Mouse (Mus musculus) neural tube, embryonic 12.5 days (tissue): Measurements from ENCODE around the gene Slc9a1. TPM values are rescaled to one million over a fixed set of nuclear protein-coding genes. Genes with fewer than 3 reads are reported as not detected.

Experiments
- ATAC-seq: fragments of 200-750 bp; cut with Nextera tagmentation; 2 replicates; pipeline ENCODE4 v1.8.0; 2017; ENCODE audit warnings: low read depth, mild to moderate bottlenecking, moderate TSS enrichment, moderate library complexity; ENCODE audit not compliant: low FRiP score
- H3K27ac ChIP-seq: fragments of 300-500 bp; sonication (generic); 2 replicates; pipeline ENCODE4 v1.5.1; 2016
- H3K27me3 ChIP-seq: fragments of 300-500 bp; sonication (generic); replicated peaks from 2 replicates; pipeline ENCODE4 v1.6.1; 2016; ENCODE audit warnings: mild to moderate bottlenecking
- H3K36me3 ChIP-seq: fragments of 300-500 bp; sonication (generic); 2 replicates; pipeline ENCODE4 v1.6.1; 2016; ENCODE audit warnings: mild to moderate bottlenecking
- H3K4me1 ChIP-seq: fragments of 300-500 bp; sonication (generic); 2 replicates; pipeline ENCODE4 v1.6.1; 2016
- H3K4me2 ChIP-seq: fragments of 300-500 bp; sonication (generic); replicated peaks from 2 replicates; pipeline ENCODE4 v1.6.1; 2016; ENCODE audit warnings: mild to moderate bottlenecking
- H3K4me3 ChIP-seq: fragments of 300-500 bp; sonication (generic); 2 replicates; pipeline ENCODE4 v1.5.1; 2016
- H3K9ac ChIP-seq: fragments of 300-500 bp; sonication (generic); 2 replicates; pipeline ENCODE4 v1.6.1; 2016; ENCODE audit warnings: mild to moderate bottlenecking
- H3K9me3 ChIP-seq: fragments of 300-500 bp; sonication (generic); 2 replicates; pipeline ENCODE4 v1.6.1; 2016; ENCODE audit warnings: mild to moderate bottlenecking
- WGBS: fragments of 180-500 bp; shearing (Covaris S2); methylation state at CpG from one replicate; pipeline ENCODE4 v1.1.7; 2016; 5-methylcytosine and 5-hydroxymethylcytosine counted together
- polyA plus RNA-seq: library from polyadenylated mRNA; unstranded; fragments of >200 nt; fragmentation: Nextera tagmentation; extraction: Ambion mirVana; gene quantifications from 2 replicates; pipeline ENCODE4 v1.2.1, GENCODE M21; 2016

Gene Slc9a1
- polyA plus RNA-seq, 1 experiment from 2014 or later: 9.0 TPM

GRCm38 (mm10) chr4:133432560-133433171 is 63.2 kb downstream of the Slc9a1 start:
- no peak overlapping the region for H3K4me3 ChIP-seq
- H3K9me3 ChIP-seq: no peaks in the 10 kb centered on the region
- peak; percentile 50; the same call in 1 of the 2 replicates for ATAC-seq
- no peak overlapping the region for H3K27ac ChIP-seq
- H3K4me2 ChIP-seq: peak overlapping the region; percentile 36
- H3K36me3 ChIP-seq: no peaks in the 10 kb centered on the region
- H3K4me1 ChIP-seq: 0 out of 2 replicates have a peak, but pooled peaks cover 6% of the 10 kb centered on the region
- 26% methylated on average over 17 of the region's 17 CpGs for WGBS
- no peak overlapping the region for H3K9ac ChIP-seq
- no peaks in the 10 kb centered on the region for H3K27me3 ChIP-seq

GRCm38 (mm10) chr4:133435921-133436320 is 66.4 kb downstream of the Slc9a1 start:
- WGBS: 93% methylated on average over 11 of the region's 11 CpGs

GRCm38 (mm10) chr4:133439460-133440376 is 70.2 kb downstream of the Slc9a1 start:
- H3K27ac ChIP-seq: peak overlapping the region; percentile 60
- 0 out of 2 replicates have a peak overlapping the region, but pooled peaks have one; percentile 5 for H3K9ac ChIP-seq
- peak; percentile 81 for ATAC-seq
- peaks cover 24% of the 10 kb centered on the region for H3K4me1 ChIP-seq
- peak overlapping the region; percentile 57 for H3K4me2 ChIP-seq
- no peak overlapping the region for H3K4me3 ChIP-seq
- H3K9me3 ChIP-seq: no peaks in the 10 kb centered on the region
- no peaks in the 10 kb centered on the region for H3K27me3 ChIP-seq
- no peaks in the 10 kb centered on the region for H3K36me3 ChIP-seq
- 9% methylated on average over 17 of the region's 17 CpGs for WGBS

More at GRCm38 (mm10) chr4:133435921-133436320, 66.4 kb downstream of the Slc9a1 start:
- peaks cover 23% of the 10 kb centered on the region for H3K4me1 ChIP-seq
- H3K9ac ChIP-seq: no peak overlapping the region
- no peak for ATAC-seq
- H3K4me2 ChIP-seq: no peak overlapping the region
- no peaks in the 10 kb centered on the region for H3K9me3 ChIP-seq
- H3K27ac ChIP-seq: no peak overlapping the region
- H3K36me3 ChIP-seq: no peaks in the 10 kb centered on the region
- H3K27me3 ChIP-seq: no peaks in the 10 kb centered on the region
- no peak overlapping the region for H3K4me3 ChIP-seq

- 8% methylated on average over 6 of the region's 6 CpGs for WGBS
- Histone ChIP-seq H3K9ac (0 out of 2 replicates have a peak overlapping the region, but pooled peaks have one; percentile 5), H3K36me3 (no peaks in the 10 kb centered on the region), H3K4me1 (peaks cover 24% of the 10 kb centered on the region), H3K4me3 (no peak overlapping the region), H3K27me3 (no peaks in the 10 kb centered on the region), H3K4me2 (peak overlapping the region; percentile 57), H3K27ac (peak overlapping the region; percentile 64), H3K9me3 (no peaks in the 10 kb centered on the region)
- ATAC-seq: peak; percentile 83
Observed at GRCm38 (mm10) chr4:133440377-133440795, 70.9 kb downstream of the Slc9a1 start.

GRCm38 (mm10) chr4:133442194-133442593 is 72.7 kb downstream of the Slc9a1 start:
- Histone ChIP-seq H3K9me3 (no peaks in the 10 kb centered on the region), H3K27ac (no peak overlapping the region), H3K36me3 (no peaks in the 10 kb centered on the region), H3K27me3 (no peaks in the 10 kb centered on the region), H3K4me2 (no peak overlapping the region), H3K4me1 (peaks cover 24% of the 10 kb centered on the region), H3K9ac (no peak overlapping the region), H3K4me3 (no peak overlapping the region)
- WGBS: 33% methylated on average over 3 of the region's 3 CpGs
- no peak for ATAC-seq

- H3K4me2 ChIP-seq: no peak overlapping the region
- H3K9ac ChIP-seq: 0 out of 2 replicates have a peak overlapping the region, but pooled peaks have one; percentile 38
- WGBS: 51% methylated on average over 5 of the region's 5 CpGs
- H3K36me3 ChIP-seq: no peaks in the 10 kb centered on the region
- H3K27me3 ChIP-seq: no peaks in the 10 kb centered on the region
- no peaks in the 10 kb centered on the region for H3K9me3 ChIP-seq
- H3K4me1 ChIP-seq: peaks cover 24% of the 10 kb centered on the region
- no peak for ATAC-seq
- no peak overlapping the region for H3K4me3 ChIP-seq
- no peak overlapping the region for H3K27ac ChIP-seq
Observed at GRCm38 (mm10) chr4:133443085-133443484, 73.6 kb downstream of the Slc9a1 start.

GRCm38 (mm10) chr4:133445727-133446126 is 76.2 kb downstream of the Slc9a1 start:
- no peaks in the 10 kb centered on the region for H3K27me3 ChIP-seq
- H3K9me3 ChIP-seq: no peaks in the 10 kb centered on the region
- no peak overlapping the region for H3K27ac ChIP-seq
- no peak for ATAC-seq
- H3K36me3 ChIP-seq: no peaks in the 10 kb centered on the region
- no peak overlapping the region for H3K4me3 ChIP-seq
- 88% methylated on average over 5 of the region's 5 CpGs for WGBS
- no peak overlapping the region for H3K9ac ChIP-seq
- peaks cover 20% of the 10 kb centered on the region for H3K4me1 ChIP-seq
- H3K4me2 ChIP-seq: no peak overlapping the region

- no peak overlapping the region for H3K9ac ChIP-seq
- 60% methylated on average over 5 of the region's 5 CpGs for WGBS
- ATAC-seq: no peak
- no peaks in the 10 kb centered on the region for H3K36me3 ChIP-seq
- no peaks in the 10 kb centered on the region for H3K27me3 ChIP-seq
- H3K27ac ChIP-seq: no peak overlapping the region
- peaks cover 17% of the 10 kb centered on the region for H3K4me1 ChIP-seq
- H3K4me3 ChIP-seq: no peak overlapping the region
- H3K9me3 ChIP-seq: no peaks in the 10 kb centered on the region
- no peak overlapping the region for H3K4me2 ChIP-seq
Observed at GRCm38 (mm10) chr4:133447366-133447765, 77.9 kb downstream of the Slc9a1 start.

GRCm38 (mm10) chr4:133447967-133448366 is 78.5 kb downstream of the Slc9a1 start:
- Histone ChIP-seq H3K4me2 (no peak overlapping the region), H3K27me3 (no peaks in the 10 kb centered on the region), H3K4me3 (no peak overlapping the region), H3K27ac (no peak overlapping the region), H3K9ac (no peak overlapping the region), H3K9me3 (no peaks in the 10 kb centered on the region), H3K36me3 (no peaks in the 10 kb centered on the region), H3K4me1 (peaks cover 14% of the 10 kb centered on the region)
- no peak for ATAC-seq
- 82% methylated on average over 11 of the region's 11 CpGs for WGBS

GRCm38 (mm10) chr4:133448708-133449388 is 79.3 kb downstream of the Slc9a1 start:
- no peak for ATAC-seq
- 48% methylated on average over 8 of the region's 8 CpGs for WGBS
- H3K9ac ChIP-seq: no peak overlapping the region

GRCm38 (mm10) chr4:133449726-133450125 is 80.2 kb downstream of the Slc9a1 start:
- no peak for ATAC-seq
- no peaks in the 10 kb centered on the region for H3K9me3 ChIP-seq
- no peaks in the 10 kb centered on the region for H3K36me3 ChIP-seq
- no peaks in the 10 kb centered on the region for H3K27me3 ChIP-seq
- no peak overlapping the region for H3K9ac ChIP-seq
- 20% methylated on average over 13 of the region's 13 CpGs for WGBS
- no peak overlapping the region for H3K27ac ChIP-seq
- H3K4me1 ChIP-seq: peaks cover 11% of the 10 kb centered on the region; the same call in 1 of the 2 replicates
- no peak overlapping the region for H3K4me3 ChIP-seq
- no peak overlapping the region for H3K4me2 ChIP-seq

More at GRCm38 (mm10) chr4:133448708-133449388, 79.3 kb downstream of the Slc9a1 start:
- Histone ChIP-seq H3K36me3 (no peaks in the 10 kb centered on the region), H3K4me2 (no peak overlapping the region), H3K4me3 (no peak overlapping the region), H3K4me1 (peaks cover 11% of the 10 kb centered on the region; the same call in 1 of the 2 replicates), H3K27me3 (no peaks in the 10 kb centered on the region), H3K9me3 (no peaks in the 10 kb centered on the region), H3K27ac (no peak overlapping the region)

- no peaks in the 10 kb centered on the region for H3K9me3 ChIP-seq
- no peaks in the 10 kb centered on the region for H3K27me3 ChIP-seq
- ATAC-seq: no peak
- H3K4me3 ChIP-seq: no peak overlapping the region
- no peak overlapping the region for H3K27ac ChIP-seq
- H3K36me3 ChIP-seq: no peaks in the 10 kb centered on the region
- H3K9ac ChIP-seq: no peak overlapping the region
- peaks cover 11% of the 10 kb centered on the region; the same call in 1 of the 2 replicates for H3K4me1 ChIP-seq
- no peak overlapping the region for H3K4me2 ChIP-seq
- WGBS: 11% methylated on average over 10 of the region's 10 CpGs
Observed at GRCm38 (mm10) chr4:133451536-133451935, 82.0 kb downstream of the Slc9a1 start.
